Mouse (Mus musculus) olfactory bulb, adult 2 months (tissue): ENCODE measurements around the gene Smchd1. TPM values are rescaled to one million over a fixed set of nuclear protein-coding genes. Genes with fewer than 3 reads are reported as not detected.

Experiments used
- H3K27ac ChIP-seq: fragments of 200-500 bp; 2 replicates; pipeline ENCODE4 v1.5.1; 2012; ENCODE audit warnings: low read depth, low read length; ENCODE audit not compliant: insufficient read depth
- H3K4me1 ChIP-seq: fragments of 200-500 bp; 2 replicates; pipeline ENCODE4 v1.6.1; 2012; ENCODE audit warnings: low read length; ENCODE audit not compliant: control insufficient read depth, insufficient read depth
- H3K4me3 ChIP-seq: fragments of 200-500 bp; 2 replicates; pipeline ENCODE4 v1.5.1; 2012; ENCODE audit warnings: mild to moderate bottlenecking, low read depth, low read length, moderate library complexity; ENCODE audit not compliant: insufficient read depth
- CTCF ChIP-seq: fragments of 200-500 bp; IDR thresholded peaks from 2 replicates; pipeline ENCODE4 v1.5.1; 2012; ENCODE audit warnings: low read depth, mild to moderate bottlenecking, low read length, moderate library complexity; ENCODE audit not compliant: insufficient read depth
- POLR2A ChIP-seq: fragments of 200-500 bp; IDR thresholded peaks from 2 replicates; pipeline ENCODE4 v1.6.1; 2012; ENCODE audit warnings: mild to moderate bottlenecking, low read depth, low read length, moderate library complexity; ENCODE audit not compliant: insufficient read depth
- WGBS: fragments of 180-500 bp; shearing (Covaris S2); methylation state at CpG from one replicate; pipeline ENCODE4 v1.1.7; 2018; 5-methylcytosine and 5-hydroxymethylcytosine counted together
- polyA plus RNA-seq: library from polyadenylated mRNA; stranded (reverse); fragments of >200 nt; gene quantifications from 2 replicates; pipeline ENCODE4 v1.2.4, GENCODE M21; 2012; ENCODE audit warnings: low replicate concordance; ENCODE audit not compliant: missing spikeins, insufficient read depth, insufficient read length

The Smchd1 gene
- polyA plus RNA-seq, 1 experiment, result 122 TPM

GRCm38 (mm10) chr17:71307251-71307790, 167.8 kb downstream of the Smchd1 start:
- 91% methylated on average over 10 of the region's 10 CpGs for WGBS
- no peak for TF ChIP-seq CTCF
- no peak for TF ChIP-seq POLR2A
- Histone ChIP-seq H3K4me3 (no peak overlapping the region), H3K27ac (no peak overlapping the region), H3K4me1 (peaks cover 19% of the 10 kb centered on the region)

DNA sequence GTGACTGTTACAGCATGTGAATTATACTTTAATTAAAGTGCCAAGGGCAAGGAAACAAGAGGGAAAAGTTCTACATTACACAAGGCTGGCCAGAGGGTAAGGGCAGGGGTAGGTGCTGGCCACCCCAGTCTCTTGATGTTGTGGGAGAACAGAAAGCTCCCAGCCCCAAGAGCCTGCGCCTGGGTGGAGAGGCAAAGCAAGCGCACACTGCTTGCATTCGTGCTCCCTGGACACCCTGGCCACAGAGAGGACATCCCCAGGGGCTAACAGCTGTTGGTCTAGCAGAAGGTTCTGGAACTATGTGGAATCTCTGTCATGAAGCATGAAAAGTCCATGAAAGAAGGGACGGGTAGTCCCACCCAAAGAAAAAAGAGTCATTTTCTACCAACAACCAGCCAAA, 168.4 kb downstream of the Smchd1 start:
- Histone ChIP-seq H3K4me1 (peaks cover 19% of the 10 kb centered on the region), H3K4me3 (no peak overlapping the region), H3K27ac (no peak overlapping the region)
- TF ChIP-seq POLR2A (no peak), CTCF (no peak)
- WGBS, result 100% methylated on average over 4 of the region's 4 CpGs

GRCm38 (mm10) chr17:71306091-71306490, 169.1 kb downstream of the Smchd1 start:
- no peak for TF ChIP-seq CTCF
- no peak for TF ChIP-seq POLR2A
- H3K27ac ChIP-seq, result no peak overlapping the region
- 90% methylated on average over 6 of the region's 6 CpGs for whole genome bisulfite sequencing
- H3K4me3 ChIP-seq, result no peak overlapping the region
- H3K4me1 ChIP-seq, result peaks cover 16% of the 10 kb centered on the region

DNA sequence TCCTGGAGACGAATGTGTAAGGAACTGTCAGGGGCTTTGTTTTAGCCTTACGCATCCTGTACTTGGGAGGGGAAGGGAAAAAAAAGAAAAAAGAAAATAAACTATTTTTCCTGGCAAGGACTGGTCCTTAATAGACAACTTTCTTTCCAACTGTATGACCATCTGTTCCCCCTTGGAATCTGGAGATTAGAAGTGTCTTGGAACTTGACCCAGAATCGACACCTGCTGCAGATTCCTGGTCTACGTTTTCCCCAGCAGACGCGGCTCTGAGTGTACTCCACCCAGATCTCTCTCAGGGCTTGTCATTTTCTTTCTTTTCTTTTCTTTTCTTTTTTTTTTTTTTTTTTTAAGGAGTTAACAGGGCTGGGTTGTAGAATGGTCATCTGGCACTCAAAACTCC, 171.7 kb downstream of the Smchd1 start:
- no peak overlapping the region for H3K27ac ChIP-seq
- 68% methylated on average over 6 of the region's 6 CpGs for WGBS

GRCm38 (mm10) chr17:71301413-71301812, 173.7 kb downstream of the Smchd1 start:
- Histone ChIP-seq H3K27ac (no peak overlapping the region), H3K4me1 (no peaks in the 10 kb centered on the region), H3K4me3 (no peak overlapping the region)
- no peak for TF ChIP-seq POLR2A
- TF ChIP-seq CTCF, result no peak
- WGBS, result 84% methylated on average over 5 of the region's 5 CpGs

More for the DNA sequence above, 171.7 kb downstream of the Smchd1 start:
- TF ChIP-seq CTCF (no peak), POLR2A (no peak)
- Histone ChIP-seq H3K4me3 (no peak overlapping the region), H3K4me1 (no peaks in the 10 kb centered on the region)

DNA sequence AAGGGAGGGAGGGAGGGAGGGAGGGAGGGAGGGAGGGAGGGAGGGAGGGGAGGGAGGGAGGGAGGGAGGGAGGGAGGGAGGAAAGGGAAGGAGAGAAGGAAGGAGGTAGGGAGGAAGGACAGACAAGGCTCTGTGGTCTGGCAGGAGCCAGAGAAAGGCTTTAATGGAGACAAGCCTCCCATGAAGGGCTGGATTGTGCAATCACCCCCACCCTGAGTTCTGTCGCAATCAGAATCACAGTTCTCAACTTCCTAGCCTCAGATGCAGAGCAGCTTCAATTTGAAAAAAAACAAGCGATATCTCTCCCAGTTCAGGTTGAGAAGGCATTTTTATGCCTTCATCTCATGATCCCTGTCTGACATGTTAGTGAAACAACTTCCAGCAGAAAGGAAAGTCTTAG, 174.8 kb downstream of the Smchd1 start:
- 89% methylated on average over 2 of the region's 2 CpGs for WGBS
- no peaks in the 10 kb centered on the region; the same call in 1 of the 2 replicates for H3K4me1 ChIP-seq
- no peak overlapping the region for H3K27ac ChIP-seq
- no peak overlapping the region for H3K4me3 ChIP-seq
- TF ChIP-seq CTCF (no peak), POLR2A (no peak)

DNA sequence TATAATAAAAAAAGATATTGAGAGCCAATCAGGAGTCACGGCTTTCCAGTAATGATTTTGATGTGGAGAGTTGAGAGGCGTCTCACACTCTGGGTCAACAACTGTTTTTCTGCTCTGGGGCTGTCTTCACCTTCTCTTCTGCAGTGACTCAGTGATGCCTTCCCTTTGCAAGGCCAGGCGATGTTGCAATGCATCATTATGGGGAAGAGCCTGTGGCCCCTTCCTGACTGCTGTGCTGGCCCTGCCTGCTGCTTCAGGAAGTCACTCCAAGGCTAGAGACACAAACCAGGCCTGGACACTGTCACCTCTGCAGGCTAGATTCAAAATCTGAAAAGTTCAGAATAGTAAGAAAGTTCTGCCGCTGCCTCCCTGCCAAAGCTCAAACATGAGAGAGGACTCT, 175.3 kb downstream of the Smchd1 start:
- Histone ChIP-seq H3K4me1 (no peaks in the 10 kb centered on the region; the same call in 1 of the 2 replicates), H3K27ac (no peak overlapping the region), H3K4me3 (no peak overlapping the region)
- 98% methylated on average over 4 of the region's 4 CpGs for WGBS
- TF ChIP-seq CTCF, result no peak
- TF ChIP-seq POLR2A, result no peak

DNA sequence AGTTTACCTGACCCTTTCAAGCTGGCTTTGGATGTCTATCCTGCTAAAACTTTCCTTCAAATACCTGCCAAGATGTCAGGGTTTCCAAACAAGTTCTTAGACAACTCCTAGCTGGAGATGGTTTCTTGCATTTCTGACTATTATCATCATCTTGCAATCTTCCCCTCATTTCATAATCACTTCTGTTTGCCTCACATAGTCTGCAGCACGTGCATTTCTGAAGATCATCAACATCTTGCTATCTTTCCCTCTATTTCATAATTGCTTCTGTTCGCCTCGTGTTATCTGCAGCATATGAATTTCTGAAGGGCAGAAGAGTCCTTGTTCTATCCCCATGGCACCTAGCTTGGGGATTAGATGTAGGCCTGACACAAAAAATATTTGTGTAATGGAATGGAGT, 180.6 kb downstream of the Smchd1 start:
- Histone ChIP-seq H3K4me3 (no peak overlapping the region), H3K4me1 (peaks cover under 1% of the 10 kb centered on the region), H3K27ac (no peak overlapping the region)
- 92% methylated on average over 3 of the region's 3 CpGs for WGBS
- TF ChIP-seq POLR2A (no peak), CTCF (no peak)

Other genes starting within 250 kb of the Smchd1 start
- gene Emilin2, start 163.4 kb downstream of the Smchd1 start, polyA plus RNA-seq, result not detected in 2 replicates
- gene Gm4707, start 15.4 kb downstream of the Smchd1 start, polyA plus RNA-seq, result not detected in 2 replicates
- gene Ndc80, start 51.5 kb upstream of the Smchd1 start, polyA plus RNA-seq, result not detected in 2 replicates
- not detected in 2 replicates for gene Spdya, start 76.7 kb upstream of the Smchd1 start, polyA plus RNA-seq
- not detected in 2 replicates for gene Wdr43, start 140.6 kb upstream of the Smchd1 start, polyA plus RNA-seq
- not detected in 2 replicates for gene Togaram2, start 197.9 kb upstream of the Smchd1 start, polyA plus RNA-seq